18 mouse cellular contexts compared by ENCODE assay signal in the genomic region with DNA sequence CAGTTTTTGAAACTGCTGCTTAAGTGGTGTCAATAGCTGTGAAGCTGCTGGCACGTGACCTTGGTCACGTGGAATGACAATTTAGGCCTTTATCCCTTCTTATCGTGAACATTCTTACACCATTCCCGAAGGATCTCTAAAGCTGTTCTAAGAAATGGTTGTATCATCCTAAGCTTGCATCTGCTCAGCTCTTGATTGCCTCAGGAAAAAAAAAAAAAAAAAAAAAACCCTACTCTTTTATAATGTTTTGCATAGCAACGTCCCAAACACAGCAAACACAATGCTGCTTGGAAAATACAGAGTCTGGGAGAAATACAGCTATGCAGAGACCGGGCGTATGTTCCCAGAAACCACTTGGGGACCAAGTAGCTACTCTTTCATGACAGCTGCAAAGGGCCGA. TPM values are rescaled to one million over a fixed set of nuclear protein-coding genes. Genes with fewer than 3 reads are reported as not detected.
A peak's percentile ranks its signal among the peaks of the same experiment; 100 is the strongest.
DNase-seq lines count a peak whose midpoint lies in the region; ATAC-seq and TF ChIP-seq lines count a peak whose summit lies in the region.
"Had no signal": no experiment of that assay in that cellular context is flagged by ENCODE, and none has a peak within 500 bp of the region (broad histone marks: within the 10 kb centered on the region; RNA-seq: fewer than 3 reads in every experiment).

No protein-coding gene starts in this region.

- H3K27ac ChIP-seq in lung, postnatal 0 days (ENCODE audit: low read length), result no peak overlapping the region
- H3K27ac ChIP-seq in gastrocnemius, adult 2 months, result peak overlapping the region; percentile 53
- no peak overlapping the region for H3K27ac ChIP-seq in heart, embryonic 16.5 days (ENCODE audit: low read length)
- no peak overlapping the region for H3K27ac ChIP-seq in neural tube, embryonic 15.5 days (replicated peaks)
- H3K27ac ChIP-seq: embryonic facial prominence, embryonic 12.5 days; forebrain, embryonic 13.5 days; heart, embryonic 15.5 days; left cerebral cortex, adult 2 months; limb, embryonic 13.5 days; neural tube, embryonic 13.5 days had no signal

- H3K9me3 ChIP-seq in lung, postnatal 0 days (ENCODE audit: low read length), result no peaks in the 10 kb centered on the region
- no peaks in the 10 kb centered on the region for H3K9me3 ChIP-seq in heart, embryonic 16.5 days (replicated peaks; ENCODE audit: control insufficient read depth, low read length)
- no peaks in the 10 kb centered on the region for H3K9me3 ChIP-seq in neural tube, embryonic 15.5 days (replicated peaks)
- H3K9me3 ChIP-seq: embryonic facial prominence, embryonic 12.5 days; forebrain, embryonic 13.5 days; heart, embryonic 15.5 days; limb, embryonic 13.5 days; neural tube, embryonic 13.5 days had no signal

- ATAC-seq in lung, postnatal 0 days, result peak; percentile 5; the same call in 1 of the 2 replicates
- ATAC-seq in heart, embryonic 16.5 days (replicated peaks; ENCODE audit: extremely low read depth, insufficient read depth, low FRiP score), result peak; percentile 37; the same call in 1 of the 2 replicates
- ATAC-seq in neural tube, embryonic 15.5 days (ENCODE audit: low FRiP score), result no peak
- ATAC-seq in CD4-positive, CD25-positive, alpha-beta regulatory T cell, adult 4 months, result no peak
- ATAC-seq: forebrain, embryonic 13.5 days; inflammation-experienced regulatory T-cells, adult 6 months; liver, postnatal 0 days; Patski had no signal

- H3K4me1 ChIP-seq in lung, postnatal 0 days (ENCODE audit: insufficient read depth, low read depth, low read length), result no peaks in the 10 kb centered on the region
- H3K4me1 ChIP-seq in heart, embryonic 16.5 days (ENCODE audit: control insufficient read depth, insufficient read depth, low read length), result no peaks in the 10 kb centered on the region
- no peaks in the 10 kb centered on the region for H3K4me1 ChIP-seq in neural tube, embryonic 15.5 days
- H3K4me1 ChIP-seq: embryonic facial prominence, embryonic 12.5 days; forebrain, embryonic 13.5 days; heart, embryonic 15.5 days; limb, embryonic 13.5 days; neural tube, embryonic 13.5 days had no signal

- H3K36me3 ChIP-seq in lung, postnatal 0 days (ENCODE audit: insufficient read depth, low read length), result no peaks in the 10 kb centered on the region
- no peaks in the 10 kb centered on the region for H3K36me3 ChIP-seq in heart, embryonic 16.5 days (ENCODE audit: control insufficient read depth, insufficient read depth)
- no peaks in the 10 kb centered on the region for H3K36me3 ChIP-seq in neural tube, embryonic 15.5 days
- H3K36me3 ChIP-seq: embryonic facial prominence, embryonic 12.5 days; heart, embryonic 15.5 days; limb, embryonic 13.5 days; neural tube, embryonic 13.5 days had no signal

- no peak overlapping the region for H3K9ac ChIP-seq in lung, postnatal 0 days (replicated peaks; ENCODE audit: low read depth)
- no peak overlapping the region for H3K9ac ChIP-seq in heart, embryonic 16.5 days (ENCODE audit: low read length)
- H3K9ac ChIP-seq in neural tube, embryonic 15.5 days (replicated peaks), result no peak overlapping the region
- H3K9ac ChIP-seq: embryonic facial prominence, embryonic 12.5 days; forebrain, embryonic 13.5 days; heart, embryonic 15.5 days; limb, embryonic 13.5 days; liver, postnatal 0 days; neural tube, embryonic 13.5 days had no signal

- DNase-seq in lung, postnatal 0 days (ENCODE audit: low spot score), result peak; percentile 19
- no peak for DNase-seq in lung, postnatal 14 days
- peak; percentile 40 for DNase-seq in gastrocnemius, adult 2 months
- peak; percentile 91 for DNase-seq in skeletal muscle tissue, adult 2 months (ENCODE audit: low read depth, low spot score)
- DNase-seq: cerebellum, postnatal 14 days; liver, postnatal 0 days; right cerebral cortex, postnatal 4 days had no signal

- H3K4me2 ChIP-seq in lung, postnatal 0 days (replicated peaks; ENCODE audit: low read depth, low read length), result no peak overlapping the region
- no peak overlapping the region for H3K4me2 ChIP-seq in heart, embryonic 16.5 days (ENCODE audit: low read depth, low read length)
- H3K4me2 ChIP-seq in neural tube, embryonic 15.5 days, result no peak overlapping the region
- H3K4me2 ChIP-seq: embryonic facial prominence, embryonic 12.5 days; forebrain, embryonic 13.5 days; heart, embryonic 15.5 days; limb, embryonic 13.5 days; neural tube, embryonic 13.5 days had no signal

- no peaks in the 10 kb centered on the region for H3K27me3 ChIP-seq in lung, postnatal 0 days (replicated peaks; ENCODE audit: insufficient read depth, low read length)
- H3K27me3 ChIP-seq in heart, embryonic 16.5 days (ENCODE audit: control insufficient read depth, insufficient read depth, low read length), result no peaks in the 10 kb centered on the region
- H3K27me3 ChIP-seq in neural tube, embryonic 15.5 days (replicated peaks), result no peaks in the 10 kb centered on the region
- H3K27me3 ChIP-seq: embryonic facial prominence, embryonic 12.5 days; forebrain, embryonic 13.5 days; heart, embryonic 15.5 days; limb, embryonic 13.5 days; neural tube, embryonic 13.5 days; Patski had no signal

- intact Hi-C loops in gastrocnemius, adult 2 months (cut with DNase I), result no loop called here

- TF ChIP-seq CTCF in lung, postnatal 0 days (IDR thresholded peaks at IDR 0.05), result no peak
- TF ChIP-seq CTCF in gastrocnemius, adult 2 months (IDR thresholded peaks at IDR 0.05), result no peak

- 63% methylated on average over 8 of the region's 8 CpGs for WGBS in lung, postnatal 0 days
- 76% methylated on average over 8 of the region's 8 CpGs for WGBS in heart, embryonic 16.5 days
- 76% methylated on average over 8 of the region's 8 CpGs for WGBS in neural tube, embryonic 15.5 days

- TF ChIP-seq EP300 in lung, postnatal 0 days (IDR thresholded peaks at IDR 0.05), result no peak

- H3K4me3 ChIP-seq in lung, postnatal 0 days (ENCODE audit: low read depth, low read length), result no peak overlapping the region
- H3K4me3 ChIP-seq in gastrocnemius, adult 2 months, result no peak overlapping the region
- no peak overlapping the region for H3K4me3 ChIP-seq in heart, embryonic 16.5 days (ENCODE audit: low read length)
- H3K4me3 ChIP-seq in neural tube, embryonic 15.5 days (replicated peaks), result no peak overlapping the region
- H3K4me3 ChIP-seq: embryonic facial prominence, embryonic 12.5 days; forebrain, embryonic 13.5 days; heart, embryonic 15.5 days; left cerebral cortex, adult 2 months; limb, embryonic 13.5 days; neural tube, embryonic 13.5 days had no signal

RNA-seq across cellular contexts. Expression of gene Enkur, which starts 40.9 kb away (rescaled TPM):
- 10.2 and 12.5 TPM in 2 replicates for polyA plus RNA-seq in lung, postnatal 0 days (2015; fragmentation: Nextera tagmentation; extraction: Ambion mirVana)
- total RNA-seq in gastrocnemius, adult 2 months (2021), result under 1 TPM; 0.20 to 0.87 TPM
- polyA plus RNA-seq in heart, embryonic 16.5 days (2015; fragmentation: Nextera tagmentation; extraction: Ambion mirVana), result 2.0 and 2.2 TPM in 2 replicates
- 2.6 and 3.6 TPM in 2 replicates for polyA plus RNA-seq in neural tube, embryonic 15.5 days (2015; fragmentation: Nextera tagmentation; extraction: Ambion mirVana)
- under 1 TPM in 1 of 2 experiments, not detected in 1; 0.63 TPM for polyA plus RNA-seq in CD4-positive, CD25-positive, alpha-beta regulatory T cell, adult 4 months (2017; shearing (Covaris generic))

RNA-seq across cellular contexts. Expression of gene Thnsl1, which starts 41.2 kb away (rescaled TPM):
- 3.8 and 5.7 TPM in 2 replicates for polyA plus RNA-seq in lung, postnatal 0 days (2015; fragmentation: Nextera tagmentation; extraction: Ambion mirVana)
- total RNA-seq in gastrocnemius, adult 2 months (2021), result 1 to 10 TPM; 2.6 to 3.7 TPM
- 5.7 and 6.5 TPM in 2 replicates for polyA plus RNA-seq in heart, embryonic 16.5 days (2015; fragmentation: Nextera tagmentation; extraction: Ambion mirVana)
- 17.4 and 20.2 TPM in 2 replicates for polyA plus RNA-seq in neural tube, embryonic 15.5 days (2015; fragmentation: Nextera tagmentation; extraction: Ambion mirVana)
- polyA plus RNA-seq in CD4-positive, CD25-positive, alpha-beta regulatory T cell, adult 4 months (2017; shearing (Covaris generic)), result 1 to 10 TPM; 2.5 to 4.9 TPM

Comparison
In these comparisons a context has a peak if more than half of its experiments do, and no peak if none do; other contexts are left out.
1. ATAC-seq: peak in lung, postnatal 0 days (single experiment) and heart, embryonic 16.5 days (single experiment); none in neural tube, embryonic 15.5 days (single experiment) and CD4-positive, CD25-positive, alpha-beta regulatory T cell, adult 4 months (single experiment).